Mouse (Mus musculus): ENCODE results near the gene Ppp1r13b.
A peak's percentile ranks its signal among the peaks of the same experiment; 100 is the strongest.

- TF ChIP-seq EP300 (IDR thresholded peaks at IDR 0.05) (no peak), CTCF (IDR thresholded peaks at IDR 0.05) (peak; percentile 89)
Observed at GRCm38 (mm10) chr12:111946716-111947115, 38.8 kb upstream of the Ppp1r13b start.

All from lung, postnatal 0 days (tissue).